Mouse (Mus musculus) fat pad, adult 2 months (tissue): ENCODE data around the gene Morn1.

Experiments
- DNase-seq: peaks from one replicate; pipeline ENCODE4 v3.0.0-alpha.2; 2011; ENCODE audit warnings: low read depth, low spot score; ENCODE audit errors: extremely low read depth

Gene Morn1

GRCm38 (mm10) chr4:155117396-155117978 is 31.1 kb downstream of the Morn1 start:
- DNase-seq, result no peak

- DNase-seq, result no peak
Observed at GRCm38 (mm10) chr4:155118278-155118677, 31.9 kb downstream of the Morn1 start.

- DNase-seq, result no peak
Observed at GRCm38 (mm10) chr4:155120038-155120437, 33.7 kb downstream of the Morn1 start.

GRCm38 (mm10) chr4:155120583-155120982 is 34.2 kb downstream of the Morn1 start:
- DNase-seq, result peak; percentile 14

GRCm38 (mm10) chr4:155121222-155121621 is 34.8 kb downstream of the Morn1 start:
- DNase-seq, result no peak

- no peak for DNase-seq
Observed at GRCm38 (mm10) chr4:155121915-155122443, 35.6 kb downstream of the Morn1 start.

- DNase-seq, result peak; percentile 37
Observed at GRCm38 (mm10) chr4:155122444-155123040, 36.2 kb downstream of the Morn1 start.

- DNase-seq, result no peak
Observed at GRCm38 (mm10) chr4:155123868-155124534, 37.6 kb downstream of the Morn1 start.

- DNase-seq, result no peak
Observed at GRCm38 (mm10) chr4:155125310-155125709, 38.9 kb downstream of the Morn1 start.

- DNase-seq, result no peak
Observed at GRCm38 (mm10) chr4:155126194-155126593, 39.8 kb downstream of the Morn1 start.

GRCm38 (mm10) chr4:155126602-155127372 is 40.4 kb downstream of the Morn1 start:
- DNase-seq, result no peak

- no peak for DNase-seq
Observed at GRCm38 (mm10) chr4:155128411-155128810, 42.0 kb downstream of the Morn1 start.

GRCm38 (mm10) chr4:155129132-155129917 is 42.9 kb downstream of the Morn1 start:
- peak; percentile 19 for DNase-seq

GRCm38 (mm10) chr4:155129996-155130395 is 43.6 kb downstream of the Morn1 start:
- peak; percentile 37 for DNase-seq

- DNase-seq, result no peak
Observed at GRCm38 (mm10) chr4:155130616-155131015, 44.2 kb downstream of the Morn1 start.

- DNase-seq, result no peak
Observed at GRCm38 (mm10) chr4:155133188-155133587, 46.8 kb downstream of the Morn1 start.

- DNase-seq, result no peak
Observed at GRCm38 (mm10) chr4:155133658-155134417, 47.5 kb downstream of the Morn1 start.

GRCm38 (mm10) chr4:155134686-155135172 is 48.4 kb downstream of the Morn1 start:
- DNase-seq, result no peak

- DNase-seq, result no peak
Observed at GRCm38 (mm10) chr4:155135909-155136585, 49.7 kb downstream of the Morn1 start.
